13 mouse cellular contexts compared by ENCODE assay signal in the genomic region with DNA sequence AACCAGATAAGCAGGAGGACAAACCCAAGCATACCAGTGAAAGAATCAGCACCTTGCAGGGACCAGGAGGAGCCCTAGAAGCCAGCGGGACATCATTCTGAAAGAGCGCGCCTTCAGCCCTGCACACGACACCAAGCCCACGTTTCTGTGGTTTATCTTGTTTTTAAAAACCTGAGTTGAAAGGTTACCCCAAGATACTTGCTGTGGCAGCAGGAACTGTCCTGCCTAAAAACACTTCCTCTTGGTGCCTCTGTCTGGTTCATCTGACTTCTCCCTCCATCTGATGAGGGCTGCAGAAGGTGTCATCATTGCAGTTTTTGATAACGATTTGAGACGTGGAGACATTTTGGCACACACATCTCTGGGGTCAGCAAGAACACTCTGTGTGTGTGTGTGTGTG. TPM values are rescaled to one million over a fixed set of nuclear protein-coding genes. Genes with fewer than 3 reads are reported as not detected.
DNase-seq lines count a peak whose midpoint lies in the region; ATAC-seq and TF ChIP-seq lines count a peak whose summit lies in the region.
"Had no signal": no experiment of that assay in that cellular context is flagged by ENCODE, and none has a peak within 500 bp of the region (broad histone marks: within the 10 kb centered on the region; RNA-seq: fewer than 3 reads in every experiment).

No protein-coding gene starts in this region.

- no peak for TF ChIP-seq POLR2A in spleen, adult 2 months (IDR thresholded peaks at IDR 0.05; ENCODE audit: low read depth, low read length)

- H3K4me3 ChIP-seq in spleen, adult 2 months (ENCODE audit: extremely low read depth, insufficient read depth, insufficient read length), result no peak overlapping the region
- no peak overlapping the region for H3K4me3 ChIP-seq in liver, embryonic 15.5 days (replicated peaks)
- H3K4me3 ChIP-seq: embryonic facial prominence, embryonic 12.5 days; midbrain, embryonic 13.5 days; neural tube, embryonic 12.5 days had no signal

- H3K9me3 ChIP-seq in liver, embryonic 15.5 days (replicated peaks), result no peaks in the 10 kb centered on the region
- H3K9me3 ChIP-seq: embryonic facial prominence, embryonic 12.5 days; midbrain, embryonic 13.5 days; neural tube, embryonic 12.5 days had no signal

- peak overlapping the region; percentile 72 for H3K27ac ChIP-seq in spleen, adult 2 months (ENCODE audit: insufficient read depth, low read length)
- H3K27ac ChIP-seq in liver, embryonic 15.5 days (replicated peaks), result peak overlapping the region; percentile 55; the same call in 1 of the 2 replicates
- H3K27ac ChIP-seq: embryonic facial prominence, embryonic 12.5 days; midbrain, embryonic 13.5 days; neural tube, embryonic 12.5 days had no signal

- no peaks in the 10 kb centered on the region for H3K36me3 ChIP-seq in spleen, adult 2 months (ENCODE audit: control insufficient read depth, insufficient read depth, low read length)
- H3K36me3 ChIP-seq in liver, embryonic 15.5 days (replicated peaks), result no peaks in the 10 kb centered on the region
- H3K36me3 ChIP-seq in splenic B cell, adult 2 months (ENCODE audit: control insufficient read depth, insufficient read depth, low read length, poor library complexity, severe bottlenecking), result no peaks in the 10 kb centered on the region
- H3K36me3 ChIP-seq: embryonic facial prominence, embryonic 12.5 days; midbrain, embryonic 13.5 days; neural tube, embryonic 12.5 days had no signal

- no peak for TF ChIP-seq CTCF in spleen, adult 2 months (IDR thresholded peaks at IDR 0.05; ENCODE audit: extremely low read depth, insufficient read depth, insufficient read length, insufficient replicate concordance)

- peak in 1 of 2 experiments; percentile 30 for DNase-seq in spleen, adult 2 months (ENCODE audit: low read depth in 1 of 2, low spot score in 2 of 2)
- DNase-seq in spleen, postnatal 4 days (ENCODE audit: low spot score in 2 of 2), result no peak
- peak; percentile 71 for DNase-seq in MEL-GATA-1-ER (ENCODE audit: extremely low read depth, low read depth)
- peak; percentile 56 for DNase-seq in splenic B cell, adult 2 months (ENCODE audit: low read depth, low spot score)
- DNase-seq in kidney, adult 9 months, result no peak
- DNase-seq in kidney, postnatal 10 days, result no peak
- DNase-seq: adrenal gland, postnatal 36 days; cerebellum, postnatal 36 days; heart, adult 18-20 months had no signal

- H3K9ac ChIP-seq in liver, embryonic 15.5 days, result no peak overlapping the region
- H3K9ac ChIP-seq: embryonic facial prominence, embryonic 12.5 days; midbrain, embryonic 13.5 days; neural tube, embryonic 12.5 days had no signal

- H3K27me3 ChIP-seq in spleen, adult 2 months (ENCODE audit: control insufficient read depth, insufficient read depth, low read length), result no peaks in the 10 kb centered on the region
- no peaks in the 10 kb centered on the region; the same call in 1 of the 2 replicates for H3K27me3 ChIP-seq in liver, embryonic 15.5 days
- no peaks in the 10 kb centered on the region for H3K27me3 ChIP-seq in splenic B cell, adult 2 months (ENCODE audit: control insufficient read depth, insufficient read depth, low read length, poor library complexity, severe bottlenecking)
- H3K27me3 ChIP-seq: embryonic facial prominence, embryonic 12.5 days; midbrain, embryonic 13.5 days; neural tube, embryonic 12.5 days had no signal

- WGBS in spleen, adult 2 months, result 8% methylated on average over 7 of the region's 7 CpGs
- 21% methylated on average over 7 of the region's 7 CpGs for WGBS in liver, embryonic 15.5 days (ENCODE audit: insufficient replicate concordance)

- H3K4me2 ChIP-seq in liver, embryonic 15.5 days, result no peak overlapping the region
- H3K4me2 ChIP-seq: embryonic facial prominence, embryonic 12.5 days; midbrain, embryonic 13.5 days; neural tube, embryonic 12.5 days had no signal

- no peak for ATAC-seq in liver, embryonic 15.5 days (ENCODE audit: insufficient read depth)
- ATAC-seq: midbrain, embryonic 13.5 days had no signal

- peaks cover 10% of the 10 kb centered on the region for H3K4me1 ChIP-seq in spleen, adult 2 months (ENCODE audit: control insufficient read depth, insufficient read depth, insufficient read length)
- H3K4me1 ChIP-seq in liver, embryonic 15.5 days (replicated peaks), result peaks cover 23% of the 10 kb centered on the region

RNA-seq across cellular contexts. Expression of a gene that starts 6.1 kb away (rescaled TPM):
- 237 and 317 TPM in 2 replicates for polyA plus RNA-seq in spleen, adult 2 months (2012; rRNA removed)
- 56.5 and 59.9 TPM in 2 replicates for polyA plus RNA-seq in liver, embryonic 15.5 days (2015; fragmentation: Nextera tagmentation; extraction: Ambion mirVana)

RNA-seq across cellular contexts. Expression of a gene that starts 56.2 kb away (rescaled TPM):
- polyA plus RNA-seq in spleen, adult 2 months (2012; rRNA removed), result 5.8 and 7.9 TPM in 2 replicates
- 37.5 and 47.3 TPM in 2 replicates for polyA plus RNA-seq in liver, embryonic 15.5 days (2015; fragmentation: Nextera tagmentation; extraction: Ambion mirVana)

RNA-seq across cellular contexts. Expression of a gene that starts 56.8 kb away (rescaled TPM):
- 36.7 and 38.5 TPM in 2 replicates for polyA plus RNA-seq in spleen, adult 2 months (2012; rRNA removed)
- polyA plus RNA-seq in liver, embryonic 15.5 days (2015; fragmentation: Nextera tagmentation; extraction: Ambion mirVana), result 26.3 and 28.5 TPM in 2 replicates

Comparison
In these comparisons a context has a peak if more than half of its experiments do, and no peak if none do; other contexts are left out.
1. DNase-seq: peak in MEL-GATA-1-ER (single experiment) and splenic B cell, adult 2 months (single experiment); none in spleen, postnatal 4 days (0 of 2), kidney, adult 9 months (single experiment) and kidney, postnatal 10 days (single experiment).